Mouse (Mus musculus): Measurements from ENCODE around the gene Tecpr1.

- TF ChIP-seq CTCF (IDR thresholded peaks at IDR 0.05; ENCODE audit: borderline replicate concordance, control insufficient read depth, extremely low read depth, insufficient read depth, low read length, poor library complexity) (no peak), POLR2A (IDR thresholded peaks at IDR 0.05; ENCODE audit: control insufficient read depth, extremely low read depth, insufficient read depth, low read length, poor library complexity) (no peak)
These were observed 40.2 kb downstream of the Tecpr1 start for GRCm38 (mm10) chr5:144183248-144183559.
